Mouse (Mus musculus): ENCODE results near the gene Nckap5.

GRCm38 (mm10) chr1:125943305-125943704 is 887.3 kb downstream of the Nckap5 start:
- TF ChIP-seq TCF12 (IDR thresholded peaks at IDR 0.05; ENCODE audit: insufficient read depth, poor library complexity, severe bottlenecking) = no peak
- no peak for TF ChIP-seq POLR2A (IDR thresholded peaks at IDR 0.05; ENCODE audit: insufficient read length, low read depth)
- no peak for TF ChIP-seq CEBPB (IDR thresholded peaks at IDR 0.05; ENCODE audit: insufficient read depth, poor library complexity, severe bottlenecking)

Data from myocyte (in vitro differentiated cells).